Comparison of ENCODE assay signal across 12 mouse cellular contexts in the genomic region with DNA sequence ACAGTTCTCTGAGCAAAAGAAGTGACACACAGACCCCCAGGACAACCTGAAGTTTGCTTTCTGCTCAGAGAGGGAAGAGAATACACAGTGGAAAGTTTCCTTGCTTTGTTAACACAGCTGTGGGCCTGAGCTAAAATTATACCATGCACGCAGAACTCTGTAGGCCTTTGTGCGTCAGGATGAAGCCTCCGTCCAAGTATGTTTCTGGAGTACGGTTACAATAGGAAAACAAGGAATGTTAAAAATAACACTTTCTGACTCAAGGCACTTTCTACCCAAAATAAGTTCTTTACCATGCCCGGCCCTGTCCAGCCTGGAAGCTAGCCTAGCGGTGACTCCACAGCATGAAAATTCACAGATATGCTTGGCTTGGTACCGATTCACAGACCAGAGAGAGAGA.
DNase-seq lines count a peak whose midpoint lies in the region; ATAC-seq lines count a peak whose summit lies in the region.
"Had no signal": no experiment of that assay in that cellular context is flagged by ENCODE, and none has a peak within 500 bp of the region (broad histone marks: within the 10 kb centered on the region; RNA-seq: fewer than 3 reads in every experiment).

No protein-coding gene starts in this region.

- WGBS in lung, embryonic 15.5 days: 63% methylated on average over 7 of the region's 7 CpGs
- 27% methylated on average over 7 of the region's 7 CpGs for WGBS in heart, embryonic 16.5 days
- 88% methylated on average over 7 of the region's 7 CpGs for WGBS in midbrain, embryonic 14.5 days

- H3K4me2 ChIP-seq in lung, embryonic 15.5 days: no peak overlapping the region
- no peak overlapping the region for H3K4me2 ChIP-seq in heart, embryonic 16.5 days (ENCODE audit: low read depth, low read length)
- H3K4me2 ChIP-seq in midbrain, embryonic 14.5 days (ENCODE audit: low read length): no peak overlapping the region
- H3K4me2 ChIP-seq: forebrain, embryonic 12.5 days; stomach, embryonic 15.5 days had no signal

- H3K4me1 ChIP-seq in lung, embryonic 15.5 days: no peaks in the 10 kb centered on the region
- H3K4me1 ChIP-seq in heart, embryonic 16.5 days (ENCODE audit: control insufficient read depth, insufficient read depth, low read length): peaks cover 12% of the 10 kb centered on the region
- H3K4me1 ChIP-seq in midbrain, embryonic 14.5 days (ENCODE audit: control insufficient read depth, insufficient read depth, low read length): no peaks in the 10 kb centered on the region
- H3K4me1 ChIP-seq: forebrain, embryonic 12.5 days; stomach, embryonic 15.5 days had no signal

- no peaks in the 10 kb centered on the region for H3K27me3 ChIP-seq in lung, embryonic 15.5 days
- H3K27me3 ChIP-seq in heart, embryonic 16.5 days (ENCODE audit: control insufficient read depth, insufficient read depth, low read length): no peaks in the 10 kb centered on the region
- H3K27me3 ChIP-seq in midbrain, embryonic 14.5 days (ENCODE audit: control insufficient read depth, insufficient read depth, low read length): no peaks in the 10 kb centered on the region
- H3K27me3 ChIP-seq: forebrain, embryonic 12.5 days; stomach, embryonic 15.5 days had no signal

- DNase-seq in frontal cortex, adult 2 months (ENCODE audit: extremely low spot score in 1 of 2, low spot score in 1 of 2): peak; percentile 25 to 68
- DNase-seq in frontal cortex, postnatal 14 days (ENCODE audit: low spot score in 2 of 2): no peak
- DNase-seq in lung, postnatal 25 days (ENCODE audit: low spot score): no peak
- DNase-seq in right cerebral cortex, postnatal 36 days (ENCODE audit: low spot score in 2 of 2): peak; percentile 24 to 57
- no peak for DNase-seq in midbrain, embryonic 14.5 days
- no peak for DNase-seq in gastrocnemius, postnatal 10 days
- DNase-seq: B cell, adult 2 months had no signal

- H3K27ac ChIP-seq in lung, embryonic 15.5 days: no peak overlapping the region
- peak overlapping the region; percentile 71 for H3K27ac ChIP-seq in heart, embryonic 16.5 days (ENCODE audit: low read length)
- H3K27ac ChIP-seq in midbrain, embryonic 14.5 days (replicated peaks; ENCODE audit: low read depth, low read length): no peak overlapping the region
- H3K27ac ChIP-seq: forebrain, embryonic 12.5 days; stomach, embryonic 15.5 days had no signal

- no peak overlapping the region for H3K9ac ChIP-seq in lung, embryonic 15.5 days
- no peak overlapping the region for H3K9ac ChIP-seq in heart, embryonic 16.5 days (ENCODE audit: low read length)
- no peak overlapping the region for H3K9ac ChIP-seq in midbrain, embryonic 14.5 days (replicated peaks; ENCODE audit: low read length)
- H3K9ac ChIP-seq: forebrain, embryonic 12.5 days; stomach, embryonic 15.5 days had no signal

- no peak overlapping the region for H3K4me3 ChIP-seq in lung, embryonic 15.5 days
- H3K4me3 ChIP-seq in heart, embryonic 16.5 days (ENCODE audit: low read length): no peak overlapping the region
- no peak overlapping the region for H3K4me3 ChIP-seq in midbrain, embryonic 14.5 days (replicated peaks; ENCODE audit: low read depth, low read length)
- H3K4me3 ChIP-seq: forebrain, embryonic 12.5 days; stomach, embryonic 15.5 days had no signal

- no peaks in the 10 kb centered on the region for H3K9me3 ChIP-seq in lung, embryonic 15.5 days
- no peaks in the 10 kb centered on the region for H3K9me3 ChIP-seq in heart, embryonic 16.5 days (replicated peaks; ENCODE audit: control insufficient read depth, low read length)
- no peaks in the 10 kb centered on the region for H3K9me3 ChIP-seq in midbrain, embryonic 14.5 days (ENCODE audit: control insufficient read depth, low read length)
- H3K9me3 ChIP-seq: forebrain, embryonic 12.5 days; stomach, embryonic 15.5 days had no signal

- peak; percentile 35; the same call in 1 of the 2 replicates for ATAC-seq in lung, embryonic 15.5 days (ENCODE audit: borderline replicate concordance, extremely low read depth, low FRiP score, low TSS enrichment)
- ATAC-seq in heart, embryonic 16.5 days (replicated peaks; ENCODE audit: extremely low read depth, insufficient read depth, low FRiP score): peak; percentile 66; the same call in 1 of the 2 replicates
- ATAC-seq in midbrain, embryonic 14.5 days (ENCODE audit: low FRiP score, low TSS enrichment): no peak
- ATAC-seq: inflammation-experienced regulatory T-cells, adult 6 months had no signal

- no peaks in the 10 kb centered on the region for H3K36me3 ChIP-seq in lung, embryonic 15.5 days
- H3K36me3 ChIP-seq in heart, embryonic 16.5 days (ENCODE audit: control insufficient read depth, insufficient read depth): no peaks in the 10 kb centered on the region
- H3K36me3 ChIP-seq in midbrain, embryonic 14.5 days (ENCODE audit: control insufficient read depth, insufficient read depth, low read length): no peaks in the 10 kb centered on the region
- H3K36me3 ChIP-seq: forebrain, embryonic 12.5 days; stomach, embryonic 15.5 days had no signal

Comparison
In these comparisons a context has a peak if more than half of its experiments do, and no peak if none do; other contexts are left out.
1. DNase-seq: peak in frontal cortex, adult 2 months (2 of 2) and right cerebral cortex, postnatal 36 days (2 of 2); none in frontal cortex, postnatal 14 days (0 of 2), lung, postnatal 25 days (single experiment), midbrain, embryonic 14.5 days (single experiment) and gastrocnemius, postnatal 10 days (single experiment).